Comparison of ENCODE assay signal across 3 mouse cellular contexts in the genomic region with DNA sequence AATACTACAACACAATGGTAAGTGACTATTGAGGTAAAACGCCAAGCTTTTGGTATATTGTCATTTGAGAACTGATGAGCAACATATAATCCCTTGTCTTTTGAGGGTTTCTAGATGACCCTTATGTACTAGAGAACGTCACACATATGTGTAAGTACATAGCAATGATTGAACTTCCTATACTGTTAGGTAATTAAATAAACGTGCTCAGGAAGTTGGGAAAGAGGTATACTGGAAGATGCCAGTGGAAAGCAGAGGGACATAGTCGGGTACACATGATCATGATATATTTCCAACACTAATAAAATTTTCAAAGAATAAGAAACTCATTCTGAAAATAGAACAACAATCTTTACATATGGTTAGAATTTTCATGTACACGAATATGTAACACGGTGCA.
ATAC-seq lines count a peak whose summit lies in the region.

No protein-coding gene starts in this region.

- ATAC-seq in granulocyte monocyte progenitor cell, adult 5-6 weeks (replicated peaks; ENCODE audit: poor library complexity, severe bottlenecking), result peak; percentile 67
- peak; percentile 35; the same call in 1 of the 2 replicates for ATAC-seq in megakaryocyte, adult 5-6 weeks (ENCODE audit: poor library complexity, severe bottlenecking)
- ATAC-seq in megakaryocyte progenitor cell, adult 5-6 weeks (replicated peaks; ENCODE audit: poor library complexity), result peak; percentile 61
